Mouse (Mus musculus): ENCODE measurements at regions not wholly inside any gene's neighbourhood (a gene's known extent, or its start where the extent isn't known, plus 50 kb on each side); places are given as distances from the start of the nearest gene placed in this dataset.

- no peak overlapping the region for H3K9ac ChIP-seq (ENCODE audit: insufficient read depth, low read depth)
- H3K79me2 ChIP-seq (replicated peaks; ENCODE audit: control insufficient read depth, extremely low read depth, insufficient read depth, poor library complexity, severe bottlenecking), result no peaks in the 10 kb centered on the region
- H3K36me3 ChIP-seq (replicated peaks in 1 of 2; ENCODE audit: control insufficient read depth in 1 of 2, insufficient read depth in 1 of 2, low read length in 1 of 2), result no peaks in the 10 kb centered on the region
- no peaks in the 10 kb centered on the region for H3K27me3 ChIP-seq (replicated peaks)
- TF ChIP-seq CHD1 (IDR thresholded peaks at IDR 0.05; ENCODE audit: low read depth, low read length) (no peak), USF1 (IDR thresholded peaks at IDR 0.05; ENCODE audit: low read depth, low read length) (no peak), NELFE (IDR thresholded peaks at IDR 0.05; ENCODE audit: low read depth, low read length) (no peak), BHLHE40 (IDR thresholded peaks at IDR 0.05; ENCODE audit: low read depth, low read length) (no peak), JUND (conservative IDR thresholded peaks at IDR 0.05; ENCODE audit: low read depth, low read length) (no peak), MYC (IDR thresholded peaks at IDR 0.05; ENCODE audit: low read depth, low read length) (no peak), POLR2A (IDR thresholded peaks at IDR 0.05; ENCODE audit: low read depth, low read length) (no peak), EP300 (IDR thresholded peaks at IDR 0.05; ENCODE audit: low read length) (no peak), ZNF384 (IDR thresholded peaks at IDR 0.05; ENCODE audit: low read depth, low read length) (no peak), POLR2AphosphoS2 (IDR thresholded peaks at IDR 0.05; ENCODE audit: low read depth, low read length) (no peak)
- in situ Hi-C loops (cut with MboI; ENCODE audit: low pct_ligation_motif_present, low pct_unique_long_range_greater_than_20kb, low sequenced_read_pairs), result no loop called here
- no peaks in the 10 kb centered on the region for H3K9me3 ChIP-seq (replicated peaks; ENCODE audit: low read length)
- H3K4me2 ChIP-seq (ENCODE audit: insufficient read depth, low read depth, poor library complexity, severe bottlenecking), result no peak overlapping the region
- no peak for DNase-seq (ENCODE audit: extremely low read depth)
- H3K4me3 ChIP-seq (replicated peaks in 1 of 3; ENCODE audit: low read depth in 2 of 3, low read length in 2 of 3, poor library complexity in 1 of 3), result no peak overlapping the region
- no peak overlapping the region for H3K27ac ChIP-seq (ENCODE audit: insufficient read depth, low read depth)
- dilution Hi-C loops (cut with MboI; ENCODE audit: extremely low pct_ligation_motif_present, extremely low pct_unique_long_range_greater_than_20kb, low sequenced_read_pairs), result no loop called here
- H3K4me1 ChIP-seq (ENCODE audit: control insufficient read depth in 1 of 2, insufficient read depth in 2 of 2), result no peaks in the 10 kb centered on the region
These were observed 192.3 kb upstream of the B430218F22Rik start for GRCm38 (mm10) chr13:118193951-118194696.

- no peak overlapping the region for H3K27ac ChIP-seq (ENCODE audit: insufficient read depth, low read depth)
- no peak overlapping the region for H3K9ac ChIP-seq (ENCODE audit: insufficient read depth, low read depth)
- no peak for DNase-seq (ENCODE audit: extremely low read depth)
- dilution Hi-C loops (cut with MboI; ENCODE audit: extremely low pct_ligation_motif_present, extremely low pct_unique_long_range_greater_than_20kb, low sequenced_read_pairs), result no loop called here
- H3K4me3 ChIP-seq (replicated peaks in 1 of 3; ENCODE audit: low read depth in 2 of 3, low read length in 2 of 3, poor library complexity in 1 of 3), result no peak overlapping the region
- TF ChIP-seq ELF1 (IDR thresholded peaks at IDR 0.05; ENCODE audit: low read depth, low read length) (no peak), SMC3 (IDR thresholded peaks at IDR 0.05; ENCODE audit: low read depth, low read length) (no peak), MAZ (IDR thresholded peaks at IDR 0.05; ENCODE audit: low read depth, low read length) (no peak), USF1 (IDR thresholded peaks at IDR 0.05; ENCODE audit: low read depth, low read length) (no peak), TCF12 (IDR thresholded peaks at IDR 0.05; ENCODE audit: low read depth, low read length) (no peak), POLR2A (IDR thresholded peaks at IDR 0.05; ENCODE audit: low read depth, low read length) (no peak), ZNF384 (IDR thresholded peaks at IDR 0.05; ENCODE audit: low read depth, low read length) (no peak), TBP (conservative IDR thresholded peaks at IDR 0.05; ENCODE audit: low read depth, low read length) (no peak)
- H3K79me2 ChIP-seq (replicated peaks; ENCODE audit: control insufficient read depth, extremely low read depth, insufficient read depth, poor library complexity, severe bottlenecking), result no peaks in the 10 kb centered on the region
- no peaks in the 10 kb centered on the region for H3K4me1 ChIP-seq (ENCODE audit: control insufficient read depth in 1 of 2, insufficient read depth in 2 of 2)
- no peak overlapping the region for H3K4me2 ChIP-seq (ENCODE audit: insufficient read depth, low read depth, poor library complexity, severe bottlenecking)
- H3K27me3 ChIP-seq (replicated peaks), result no peaks in the 10 kb centered on the region
- no peaks in the 10 kb centered on the region for H3K36me3 ChIP-seq (replicated peaks in 1 of 2; ENCODE audit: control insufficient read depth in 1 of 2, insufficient read depth in 1 of 2, low read length in 1 of 2)
- no peaks in the 10 kb centered on the region for H3K9me3 ChIP-seq (replicated peaks; ENCODE audit: low read length)
- in situ Hi-C loops (cut with MboI; ENCODE audit: low pct_ligation_motif_present, low pct_unique_long_range_greater_than_20kb, low sequenced_read_pairs), result no loop called here
These were observed 178.3 kb upstream of the B430218F22Rik start for GRCm38 (mm10) chr13:118208146-118208545.
